Mouse (Mus musculus) heart, embryonic 14.5 days (tissue): Measurements from ENCODE around the gene Awat2. TPM values are rescaled to one million over a fixed set of nuclear protein-coding genes. Genes with fewer than 3 reads are reported as not detected.

Experiments used
- ATAC-seq: fragments of 200-750 bp; cut with Nextera tagmentation; 2 replicates; pipeline ENCODE4 v1.8.0; 2017; ENCODE audit warnings: low read depth, moderate TSS enrichment; ENCODE audit not compliant: insufficient number of reproducible peaks, insufficient read depth, low FRiP score
- H3K27ac ChIP-seq, 2 experiments: fragments of 200-500 bp in 1 of 2; fragments of 300-500 bp in 1 of 2; sonication (generic) in 1 of 2; replicated peaks in 1 of 2; 2 replicates each; pipeline ENCODE4 v1.5.1; 2012 to 2014; ENCODE audit warnings: low read depth in 2 of 2, low read length in 2 of 2, control low read depth in 1 of 2, mild to moderate bottlenecking in 1 of 2, mixed read lengths in 1 of 2; ENCODE audit not compliant: control insufficient read depth in 1 of 2, insufficient read depth in 1 of 2
- H3K27me3 ChIP-seq: fragments of 300-500 bp; sonication (generic); 2 replicates; pipeline ENCODE4 v1.6.1; 2014; ENCODE audit warnings: mild to moderate bottlenecking, low read length, control low read depth; ENCODE audit not compliant: control insufficient read depth, insufficient read depth
- H3K36me3 ChIP-seq: fragments of 300-500 bp; sonication (generic); 2 replicates; pipeline ENCODE4 v1.6.1; 2014; ENCODE audit warnings: mild to moderate bottlenecking, control low read depth, low read length, mixed read lengths; ENCODE audit not compliant: control insufficient read depth, insufficient read depth
- H3K4me1 ChIP-seq, 2 experiments: fragments of 200-500 bp in 1 of 2; fragments of 300-500 bp in 1 of 2; sonication (generic) in 1 of 2; 2 replicates each; pipeline ENCODE4 v1.6.1; 2012 to 2014; ENCODE audit warnings: low read length in 2 of 2, control low read depth in 1 of 2, mixed read lengths in 1 of 2; ENCODE audit not compliant: control insufficient read depth in 2 of 2, insufficient read depth in 2 of 2
- H3K4me2 ChIP-seq: fragments of 300-500 bp; sonication (generic); 2 replicates; pipeline ENCODE4 v1.6.1; 2014; ENCODE audit warnings: mild to moderate bottlenecking, low read length
- H3K4me3 ChIP-seq, 2 experiments: fragments of 200-500 bp in 1 of 2; fragments of 300-500 bp in 1 of 2; sonication (generic) in 1 of 2; 2 replicates each; pipeline ENCODE4 v1.5.1; 2012 to 2014; ENCODE audit warnings: low read length in 2 of 2, mild to moderate bottlenecking in 2 of 2, control low read depth in 1 of 2, low read depth in 1 of 2, moderate library complexity in 1 of 2; ENCODE audit not compliant: control insufficient read depth in 1 of 2, insufficient read depth in 1 of 2
- H3K9ac ChIP-seq: fragments of 300-500 bp; sonication (generic); 2 replicates; pipeline ENCODE4 v1.6.1; 2014; ENCODE audit warnings: mild to moderate bottlenecking, low read length
- H3K9me3 ChIP-seq: fragments of 300-500 bp; sonication (generic); 2 replicates; pipeline ENCODE4 v1.6.1; 2016; ENCODE audit warnings: low read length, control low read depth; ENCODE audit not compliant: control insufficient read depth
- WGBS: fragments of 180-500 bp; shearing (Covaris S2); extraction: QIAGEN DNeasy Blood & Tissue Kit; methylation state at CpG from one replicate; pipeline ENCODE4 v1.1.7; 2014; 5-methylcytosine and 5-hydroxymethylcytosine counted together
- polyA plus RNA-seq: library from polyadenylated mRNA; unstranded; fragments of >200 nt; fragmentation: Nextera tagmentation; extraction: Ambion mirVana; gene quantifications from 2 replicates; pipeline ENCODE4 v1.2.1, GENCODE M21; 2014

Awat2 gene
- polyA plus RNA-seq, 1 experiment from 2014 or later = not detected

GRCm38 (mm10) chrX:100428693-100429092 lies 13.8 kb downstream of the Awat2 start, which contains the start of gene Otud6a:
Otud6a (plus strand) TSS chrX:100429013.
- H3K9ac ChIP-seq = no peak within 1 kb of the TSS
- H3K27me3 ChIP-seq = no peaks in the 10 kb centered on the region; the same call in 1 of the 2 replicates
- no peak within 1 kb of the TSS for H3K27ac ChIP-seq
- ATAC-seq = no peak
- no peaks in the 10 kb centered on the region for H3K36me3 ChIP-seq
- no peaks in the 10 kb centered on the region for H3K4me1 ChIP-seq
- H3K4me3 ChIP-seq = no peak within 1 kb of the TSS
- H3K9me3 ChIP-seq = no peaks in the 10 kb centered on the region
- 77% methylated on average over 21 of the region's 21 CpGs for WGBS
- no peak within 1 kb of the TSS for H3K4me2 ChIP-seq

- Histone ChIP-seq H3K4me3 (no peak overlapping the region), H3K27me3 (no peaks in the 10 kb centered on the region), H3K9ac (no peak overlapping the region), H3K36me3 (no peaks in the 10 kb centered on the region), H3K27ac (no peak overlapping the region), H3K9me3 (no peaks in the 10 kb centered on the region), H3K4me2 (no peak overlapping the region), H3K4me1 (no peaks in the 10 kb centered on the region)
- 61% methylated on average over 1 of the region's 1 CpGs for WGBS
- ATAC-seq = no peak
These were observed 33.3 kb downstream of the Awat2 start for GRCm38 (mm10) chrX:100409245-100409644.

GRCm38 (mm10) chrX:100401657-100402056 lies 40.9 kb downstream of the Awat2 start:
- Histone ChIP-seq H3K27me3 (no peaks in the 10 kb centered on the region), H3K9ac (no peak overlapping the region), H3K4me2 (no peak overlapping the region), H3K4me1 (no peaks in the 10 kb centered on the region), H3K4me3 (no peak overlapping the region), H3K9me3 (no peaks in the 10 kb centered on the region), H3K36me3 (no peaks in the 10 kb centered on the region), H3K27ac (no peak overlapping the region)
- 71% methylated on average over 5 of the region's 5 CpGs for WGBS
- ATAC-seq = no peak

- ATAC-seq = no peak
- Histone ChIP-seq H3K27me3 (no peaks in the 10 kb centered on the region), H3K9me3 (no peaks in the 10 kb centered on the region), H3K4me3 (no peak overlapping the region), H3K4me1 (no peaks in the 10 kb centered on the region), H3K9ac (no peak overlapping the region), H3K4me2 (no peak overlapping the region), H3K27ac (no peak overlapping the region), H3K36me3 (no peaks in the 10 kb centered on the region)
These were observed 41.6 kb downstream of the Awat2 start for GRCm38 (mm10) chrX:100400900-100401299.

GRCm38 (mm10) chrX:100395026-100395425 lies 47.5 kb downstream of the Awat2 start:
- Histone ChIP-seq H3K9me3 (no peaks in the 10 kb centered on the region), H3K9ac (no peak overlapping the region), H3K4me1 (no peaks in the 10 kb centered on the region), H3K36me3 (no peaks in the 10 kb centered on the region), H3K27ac (no peak overlapping the region), H3K27me3 (no peaks in the 10 kb centered on the region), H3K4me3 (no peak overlapping the region), H3K4me2 (no peak overlapping the region)
- WGBS = 83% methylated on average over 8 of the region's 8 CpGs
- no peak for ATAC-seq

GRCm38 (mm10) chrX:100394223-100394861 lies 48.2 kb downstream of the Awat2 start:
- 58% methylated on average over 7 of the region's 7 CpGs for WGBS
- H3K36me3 ChIP-seq = no peaks in the 10 kb centered on the region
- H3K4me2 ChIP-seq = no peak overlapping the region
- H3K9ac ChIP-seq = no peak overlapping the region
- H3K27me3 ChIP-seq = no peaks in the 10 kb centered on the region
- ATAC-seq = no peak
- H3K4me1 ChIP-seq = no peaks in the 10 kb centered on the region
- H3K4me3 ChIP-seq = no peak overlapping the region
- no peak overlapping the region for H3K27ac ChIP-seq
- H3K9me3 ChIP-seq = no peaks in the 10 kb centered on the region

- WGBS = 30% methylated on average over 6 of the region's 6 CpGs
- no peaks in the 10 kb centered on the region for H3K4me1 ChIP-seq
- no peaks in the 10 kb centered on the region for H3K36me3 ChIP-seq
- no peak overlapping the region for H3K9ac ChIP-seq
- no peak overlapping the region for H3K27ac ChIP-seq
- ATAC-seq = no peak
- H3K27me3 ChIP-seq = no peaks in the 10 kb centered on the region
- H3K4me3 ChIP-seq = no peak overlapping the region
- H3K4me2 ChIP-seq = no peak overlapping the region
- H3K9me3 ChIP-seq = peaks cover 3% of the 10 kb centered on the region; the same call in 1 of the 2 replicates
These were observed 50.2 kb downstream of the Awat2 start for GRCm38 (mm10) chrX:100392304-100392703.

- no peaks in the 10 kb centered on the region for H3K36me3 ChIP-seq
- ATAC-seq = no peak
- no peaks in the 10 kb centered on the region for H3K4me1 ChIP-seq
- H3K9me3 ChIP-seq = peaks cover 3% of the 10 kb centered on the region; the same call in 1 of the 2 replicates
- no peak overlapping the region for H3K4me2 ChIP-seq
- WGBS = 75% methylated on average over 1 of the region's 1 CpGs
- H3K27ac ChIP-seq = no peak overlapping the region
- H3K27me3 ChIP-seq = no peaks in the 10 kb centered on the region
- no peak overlapping the region for H3K9ac ChIP-seq
- no peak overlapping the region for H3K4me3 ChIP-seq
These were observed 52.6 kb downstream of the Awat2 start for GRCm38 (mm10) chrX:100389887-100390286.
